Mouse (Mus musculus): ENCODE results near the gene Ramac. TPM values are rescaled to one million over a fixed set of nuclear protein-coding genes. Genes with fewer than 3 reads are reported as not detected.

Ramac gene
- polyA plus RNA-seq (2015; fragmentation: Nextera tagmentation; extraction: Ambion mirVana): 154 and 158 TPM in 2 replicates

DNA sequence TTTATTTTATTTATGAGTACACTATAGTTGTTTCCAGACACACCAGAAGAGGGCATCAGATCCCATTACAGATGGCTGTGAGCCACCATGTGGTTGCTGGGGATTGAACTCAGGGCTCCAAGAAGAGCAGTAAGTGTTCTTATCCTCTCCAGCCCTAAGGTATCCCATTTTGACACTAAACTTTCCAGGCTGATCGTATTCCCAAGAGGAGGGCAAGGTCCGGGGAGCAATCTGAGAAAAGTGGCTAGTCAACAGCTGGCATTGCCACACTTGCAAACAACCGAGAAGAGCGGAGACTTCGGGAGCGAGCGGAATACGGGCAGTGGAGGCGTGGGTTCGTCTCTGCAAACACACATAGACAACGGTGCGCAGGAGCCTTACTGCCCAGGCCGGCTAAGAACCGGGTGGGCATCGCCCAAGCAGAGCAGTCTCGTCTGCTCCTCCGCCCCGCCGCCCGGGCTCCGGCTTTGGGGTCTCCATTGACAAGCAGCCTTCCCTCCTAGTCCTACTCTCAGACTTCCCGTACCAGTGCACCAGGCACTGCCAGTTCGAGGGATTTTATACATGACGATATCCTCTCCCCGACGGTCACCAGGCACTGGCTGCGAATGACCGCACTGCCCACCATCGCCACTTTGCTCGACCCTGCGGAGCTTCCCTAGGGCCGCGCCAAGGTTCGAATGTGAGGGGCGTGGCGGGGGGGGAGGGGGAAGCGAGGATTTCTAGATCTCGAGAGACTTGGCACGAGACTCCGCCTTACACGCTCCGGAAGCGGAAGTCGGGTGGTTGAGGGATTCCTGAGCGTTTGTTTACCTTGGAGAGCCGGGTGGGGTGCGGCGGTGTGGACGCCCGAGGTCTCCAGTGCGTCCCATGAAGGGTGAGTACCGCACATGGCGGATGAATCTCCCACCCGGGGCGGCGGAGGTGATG, at the start of gene Ramac:
Gene Ramac, plus strand, starts transcription at position 746 of the 930 bp plus-strand sequence.
- Histone ChIP-seq H3K9ac (peak within 1 kb of the TSS; percentile 96), H3K27ac (peak within 1 kb of the TSS; percentile 81), H3K4me1 (peaks cover 24% of the 10 kb centered on the region), H3K27me3 (no peaks in the 10 kb centered on the region), H3K4me2 (peak within 1 kb of the TSS; percentile 97), H3K36me3 (ENCODE audit: poor library complexity, severe bottlenecking) (no peaks in the 10 kb centered on the region), H3K4me3 (peak within 1 kb of the TSS; percentile 99), H3K9me3 (replicated peaks) (no peaks in the 10 kb centered on the region)
- ATAC-seq: peak; percentile 96
- WGBS: under 1% methylated on average over 56 of the region's 56 CpGs

- Histone ChIP-seq H3K9ac (no peak overlapping the region), H3K4me3 (no peak overlapping the region), H3K4me2 (no peak overlapping the region), H3K9me3 (replicated peaks) (no peaks in the 10 kb centered on the region), H3K27ac (no peak overlapping the region), H3K4me1 (no peaks in the 10 kb centered on the region), H3K36me3 (ENCODE audit: poor library complexity, severe bottlenecking) (no peaks in the 10 kb centered on the region), H3K27me3 (no peaks in the 10 kb centered on the region)
- ATAC-seq: no peak
- 77% methylated on average over 1 of the region's 1 CpGs for WGBS
Observed at GRCm38 (mm10) chr7:81718657-81719056, 44.1 kb upstream of the Ramac start.

GRCm38 (mm10) chr7:81719216-81719661, 43.5 kb upstream of the Ramac start:
- no peak for ATAC-seq
- Histone ChIP-seq H3K9me3 (replicated peaks) (no peaks in the 10 kb centered on the region), H3K9ac (no peak overlapping the region), H3K4me1 (no peaks in the 10 kb centered on the region), H3K4me2 (no peak overlapping the region), H3K27ac (no peak overlapping the region), H3K27me3 (no peaks in the 10 kb centered on the region), H3K4me3 (no peak overlapping the region), H3K36me3 (ENCODE audit: poor library complexity, severe bottlenecking) (no peaks in the 10 kb centered on the region)
- WGBS: 96% methylated on average over 1 of the region's 1 CpGs

- Histone ChIP-seq H3K27me3 (no peaks in the 10 kb centered on the region), H3K27ac (no peak overlapping the region), H3K36me3 (ENCODE audit: poor library complexity, severe bottlenecking) (no peaks in the 10 kb centered on the region), H3K9me3 (replicated peaks) (no peaks in the 10 kb centered on the region), H3K4me3 (no peak overlapping the region), H3K4me1 (no peaks in the 10 kb centered on the region), H3K9ac (no peak overlapping the region), H3K4me2 (no peak overlapping the region)
- no peak for ATAC-seq
- WGBS: 51% methylated on average over 5 of the region's 5 CpGs
Observed at GRCm38 (mm10) chr7:81721271-81721670, 41.5 kb upstream of the Ramac start.

- Histone ChIP-seq H3K4me2 (no peak overlapping the region), H3K4me3 (no peak overlapping the region), H3K4me1 (no peaks in the 10 kb centered on the region), H3K27me3 (no peaks in the 10 kb centered on the region), H3K9ac (no peak overlapping the region), H3K27ac (no peak overlapping the region), H3K36me3 (ENCODE audit: poor library complexity, severe bottlenecking) (no peaks in the 10 kb centered on the region), H3K9me3 (replicated peaks) (no peaks in the 10 kb centered on the region)
- WGBS: 93% methylated on average over 10 of the region's 10 CpGs
- no peak for ATAC-seq
Observed at GRCm38 (mm10) chr7:81723851-81724250, 38.9 kb upstream of the Ramac start.

- WGBS: 77% methylated on average over 18 of the region's 18 CpGs
- H3K4me2 ChIP-seq: no peak overlapping the region
- H3K27ac ChIP-seq: no peak overlapping the region
- H3K9me3 ChIP-seq (replicated peaks): no peaks in the 10 kb centered on the region
- H3K9ac ChIP-seq: no peak overlapping the region
- H3K4me3 ChIP-seq: no peak overlapping the region
- ATAC-seq: no peak
- no peaks in the 10 kb centered on the region for H3K27me3 ChIP-seq
- H3K4me1 ChIP-seq: no peaks in the 10 kb centered on the region
- no peaks in the 10 kb centered on the region for H3K36me3 ChIP-seq (ENCODE audit: poor library complexity, severe bottlenecking)
Observed at GRCm38 (mm10) chr7:81725986-81726727, 36.6 kb upstream of the Ramac start.

GRCm38 (mm10) chr7:81726728-81727005, 36.1 kb upstream of the Ramac start:
- no peaks in the 10 kb centered on the region for H3K9me3 ChIP-seq (replicated peaks)
- 57% methylated on average over 2 of the region's 2 CpGs for WGBS
- no peak for ATAC-seq

DNA sequence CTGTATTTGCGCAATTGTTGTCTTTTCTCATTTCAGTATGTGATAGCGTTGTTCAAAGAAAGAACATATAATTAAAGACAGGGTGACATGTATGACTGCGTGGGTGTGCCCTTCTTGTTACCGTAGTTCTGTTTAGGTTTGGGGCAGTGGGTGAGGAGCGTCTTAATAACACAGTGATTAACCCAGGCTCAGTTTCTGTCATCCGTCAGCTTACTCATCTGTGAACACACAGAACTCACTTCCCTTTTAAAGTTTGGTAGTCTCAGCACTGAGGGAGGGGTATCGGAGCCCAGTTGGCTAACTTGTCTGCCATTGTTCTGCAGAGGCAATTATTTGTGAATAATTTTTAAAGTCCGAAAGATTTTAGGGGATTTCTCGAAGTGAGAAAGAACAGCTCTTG, 35.0 kb upstream of the Ramac start:
- Histone ChIP-seq H3K4me2 (no peak overlapping the region), H3K36me3 (ENCODE audit: poor library complexity, severe bottlenecking) (no peaks in the 10 kb centered on the region), H3K9me3 (replicated peaks) (no peaks in the 10 kb centered on the region), H3K27ac (no peak overlapping the region), H3K9ac (no peak overlapping the region), H3K27me3 (no peaks in the 10 kb centered on the region), H3K4me1 (no peaks in the 10 kb centered on the region), H3K4me3 (no peak overlapping the region)
- no peak for ATAC-seq
- 86% methylated on average over 9 of the region's 9 CpGs for WGBS

More at GRCm38 (mm10) chr7:81726728-81727005, 36.1 kb upstream of the Ramac start:
- H3K4me1 ChIP-seq: no peaks in the 10 kb centered on the region
- no peaks in the 10 kb centered on the region for H3K27me3 ChIP-seq
- H3K27ac ChIP-seq: no peak overlapping the region
- no peak overlapping the region for H3K4me3 ChIP-seq
- H3K4me2 ChIP-seq: no peak overlapping the region
- no peaks in the 10 kb centered on the region for H3K36me3 ChIP-seq (ENCODE audit: poor library complexity, severe bottlenecking)
- no peak overlapping the region for H3K9ac ChIP-seq

GRCm38 (mm10) chr7:81729787-81730186, 32.9 kb upstream of the Ramac start:
- no peaks in the 10 kb centered on the region for H3K9me3 ChIP-seq (replicated peaks)
- no peak overlapping the region for H3K9ac ChIP-seq
- H3K4me3 ChIP-seq: no peak overlapping the region
- no peak overlapping the region for H3K27ac ChIP-seq
- H3K4me1 ChIP-seq: no peaks in the 10 kb centered on the region
- H3K27me3 ChIP-seq: no peaks in the 10 kb centered on the region
- no peak overlapping the region for H3K4me2 ChIP-seq
- no peaks in the 10 kb centered on the region for H3K36me3 ChIP-seq (ENCODE audit: poor library complexity, severe bottlenecking)
- WGBS: 91% methylated on average over 9 of the region's 9 CpGs
- no peak for ATAC-seq

DNA sequence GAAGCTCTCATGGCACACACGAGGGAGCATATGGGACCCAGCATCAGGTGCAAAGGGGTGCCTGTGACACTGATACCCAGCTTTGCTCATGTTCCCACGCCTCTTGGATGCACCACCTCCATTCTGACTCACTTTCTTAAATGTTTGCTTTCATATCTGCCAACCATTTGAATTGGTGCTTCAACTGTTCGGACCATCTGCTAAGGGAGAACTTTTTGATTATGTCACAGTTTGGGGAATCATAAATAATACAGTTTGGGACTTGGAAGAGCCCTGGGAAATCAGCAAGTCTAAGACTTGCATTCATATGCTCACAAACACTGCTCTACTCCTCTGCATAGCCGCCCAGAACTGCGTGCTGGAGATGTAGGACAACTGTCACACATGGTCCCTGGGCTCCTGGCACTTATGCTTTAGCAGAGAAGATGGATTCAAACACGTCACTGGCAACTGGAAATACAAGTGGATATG, 31.5 kb upstream of the Ramac start:
- Histone ChIP-seq H3K4me1 (no peaks in the 10 kb centered on the region), H3K9ac (no peak overlapping the region), H3K4me3 (no peak overlapping the region), H3K9me3 (replicated peaks) (no peaks in the 10 kb centered on the region), H3K27me3 (no peaks in the 10 kb centered on the region), H3K36me3 (ENCODE audit: poor library complexity, severe bottlenecking) (no peaks in the 10 kb centered on the region), H3K4me2 (no peak overlapping the region), H3K27ac (no peak overlapping the region)
- WGBS: 76% methylated on average over 6 of the region's 6 CpGs
- no peak; the same call in 1 of the 2 replicates for ATAC-seq

DNA sequence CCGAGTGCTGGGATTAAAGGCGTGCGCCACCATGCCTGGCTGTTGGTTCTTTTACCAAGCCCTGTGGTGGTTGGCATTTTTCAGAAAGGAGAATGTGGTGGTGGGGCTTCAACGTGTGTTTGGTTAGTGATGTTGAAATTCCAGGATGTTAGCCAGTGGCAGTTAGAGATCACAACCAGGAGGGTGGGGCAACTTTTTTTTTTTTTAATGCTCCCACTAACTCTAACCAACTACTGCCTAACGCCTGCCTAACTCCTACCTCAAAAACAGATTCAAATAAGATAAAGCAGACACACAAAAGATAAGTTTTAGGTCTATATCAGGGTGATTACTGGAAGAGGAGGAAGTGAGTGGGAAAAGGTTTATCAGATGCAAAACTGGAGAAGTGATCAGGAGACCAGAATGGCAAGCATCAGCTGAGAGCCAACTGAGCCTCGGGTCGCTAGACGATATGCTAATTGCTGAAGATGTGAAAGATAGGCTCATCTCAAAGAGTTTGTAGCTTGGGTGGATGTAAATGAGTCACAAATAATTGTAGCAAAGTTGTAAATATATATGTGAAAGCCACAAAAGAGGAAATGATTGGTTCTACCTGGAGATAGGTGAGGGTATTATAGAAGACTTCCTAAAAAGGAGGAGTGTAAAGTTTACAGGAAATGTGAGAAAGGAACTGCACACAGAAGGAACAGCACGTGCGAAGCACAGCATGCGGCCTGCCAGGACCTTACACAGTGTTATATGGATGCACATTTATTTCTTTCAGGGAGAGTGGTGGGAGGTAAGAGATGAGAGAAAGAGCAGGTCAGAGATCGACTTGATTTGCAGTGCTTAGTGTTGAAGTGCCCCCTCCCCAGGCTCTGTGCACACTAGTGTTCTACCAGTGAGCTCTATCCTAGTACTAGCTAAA, 30.3 kb upstream of the Ramac start:
- no peaks in the 10 kb centered on the region for H3K9me3 ChIP-seq (replicated peaks)
- H3K4me3 ChIP-seq: no peak overlapping the region
- no peaks in the 10 kb centered on the region for H3K4me1 ChIP-seq
- no peak for ATAC-seq
- no peak overlapping the region for H3K27ac ChIP-seq
- WGBS: 88% methylated on average over 12 of the region's 12 CpGs
- H3K27me3 ChIP-seq: no peaks in the 10 kb centered on the region
- H3K4me2 ChIP-seq: no peak overlapping the region
- no peak overlapping the region for H3K9ac ChIP-seq
- no peaks in the 10 kb centered on the region for H3K36me3 ChIP-seq (ENCODE audit: poor library complexity, severe bottlenecking)
